Mouse (Mus musculus) heart, postnatal 0 days (tissue): ENCODE measurements around the gene Mum1l1. TPM values are rescaled to one million over a fixed set of nuclear protein-coding genes. Genes with fewer than 3 reads are reported as not detected.

Experiments
- ATAC-seq: fragments of 200-750 bp; cut with Nextera tagmentation; 2 replicates; pipeline ENCODE4 v1.8.0; 2017; ENCODE audit warnings: low read depth, moderate number of reproducible peaks, moderate library complexity; ENCODE audit not compliant: insufficient read depth
- DNase-seq: peaks from one replicate; pipeline ENCODE4 v3.0.0-alpha.2; 2016; ENCODE audit warnings: low spot score
- H3K27ac ChIP-seq: fragments of 300-500 bp; sonication (generic); 2 replicates; pipeline ENCODE4 v1.5.1; 2014; ENCODE audit warnings: low read depth, mild to moderate bottlenecking
- H3K27me3 ChIP-seq: fragments of 300-500 bp; sonication (generic); 2 replicates; pipeline ENCODE4 v1.6.1; 2014; ENCODE audit warnings: low read length, mixed read lengths; ENCODE audit not compliant: control insufficient read depth, insufficient read depth
- H3K36me3 ChIP-seq: fragments of 300-500 bp; sonication (generic); replicated peaks from 2 replicates; pipeline ENCODE4 v1.6.1; 2014; ENCODE audit warnings: low read length, mixed read lengths; ENCODE audit not compliant: control insufficient read depth, insufficient read depth
- H3K4me1 ChIP-seq: fragments of 300-500 bp; sonication (generic); 2 replicates; pipeline ENCODE4 v1.6.1; 2014; ENCODE audit warnings: antibody characterized with exemption; ENCODE audit not compliant: control insufficient read depth, insufficient read depth
- H3K4me2 ChIP-seq: fragments of 300-500 bp; sonication (generic); 2 replicates; pipeline ENCODE4 v1.6.1; 2014; ENCODE audit warnings: low read depth, mild to moderate bottlenecking, low read length, moderate library complexity
- H3K4me3 ChIP-seq: fragments of 300-500 bp; sonication (generic); 2 replicates; pipeline ENCODE4 v1.5.1; 2014; ENCODE audit warnings: low read depth, low read length
- H3K9ac ChIP-seq: fragments of 300-500 bp; sonication (generic); replicated peaks from 2 replicates; pipeline ENCODE4 v1.6.1; 2014; ENCODE audit warnings: low read depth, low read length, mixed read lengths
- H3K9me3 ChIP-seq: fragments of 300-500 bp; sonication (generic); replicated peaks from 2 replicates; pipeline ENCODE4 v1.6.1; 2016; ENCODE audit warnings: low read length; ENCODE audit not compliant: control insufficient read depth
- CTCF ChIP-seq: IDR thresholded peaks from 2 replicates; pipeline ENCODE4 v1.5.1; 2016; ENCODE audit warnings: antibody characterized with exemption, control low read depth, low read depth
- EP300 ChIP-seq: IDR thresholded peaks from 2 replicates; pipeline ENCODE4 v1.6.1; 2016; ENCODE audit warnings: antibody characterized with exemption, low read depth
- WGBS: fragments of 180-500 bp; shearing (Covaris S2); extraction: QIAGEN DNeasy Blood & Tissue Kit; methylation state at CpG from one replicate; pipeline ENCODE4 v1.1.7; 2014; 5-methylcytosine and 5-hydroxymethylcytosine counted together
- polyA plus RNA-seq: library from polyadenylated mRNA; unstranded; fragments of >200 nt; fragmentation: Nextera tagmentation; extraction: Ambion mirVana; gene quantifications from 2 replicates; pipeline ENCODE4 v1.2.1, GENCODE M21; 2015
- total RNA-seq: library from RNA; depleted of rRNA; stranded (reverse); fragments of >200 nt; gene quantifications from 2 replicates; pipeline ENCODE4 v1.2.3, GENCODE M21; 2014; ENCODE audit warnings: low replicate concordance; rRNA removed

The Mum1l1 gene
- total and polyA plus RNA-seq, 2 experiments from 2014 or later: 8.4 to 16.0 TPM

- DNase-seq (no peak), ATAC-seq (no peak)
- TF ChIP-seq CTCF (no peak), EP300 (no peak)
- no peak overlapping the region for H3K4me3 ChIP-seq
- H3K27me3 ChIP-seq: no peaks in the 10 kb centered on the region
- WGBS: 23% methylated on average over 4 of the region's 4 CpGs
- H3K4me1 ChIP-seq: peaks cover 2% of the 10 kb centered on the region; the same call in 1 of the 2 replicates
- H3K9ac ChIP-seq: no peak overlapping the region
- no peak overlapping the region for H3K27ac ChIP-seq
- H3K4me2 ChIP-seq: no peak overlapping the region
- H3K36me3 ChIP-seq: no peaks in the 10 kb centered on the region
- H3K9me3 ChIP-seq: no peaks in the 10 kb centered on the region
Measured at GRCm38 (mm10) chrX:139220830-139221229, 11.0 kb downstream of the Mum1l1 start.

- peaks cover 2% of the 10 kb centered on the region; the same call in 1 of the 2 replicates for H3K4me1 ChIP-seq
- no peaks in the 10 kb centered on the region for H3K27me3 ChIP-seq
- TF ChIP-seq CTCF (no peak), EP300 (no peak)
- no peak overlapping the region for H3K4me3 ChIP-seq
- no peak overlapping the region for H3K27ac ChIP-seq
- H3K9ac ChIP-seq: no peak overlapping the region
- no peak overlapping the region for H3K4me2 ChIP-seq
- no peak for ATAC-seq
- H3K9me3 ChIP-seq: no peaks in the 10 kb centered on the region
- WGBS: 53% methylated on average over 3 of the region's 3 CpGs
- no peak for DNase-seq
- no peaks in the 10 kb centered on the region for H3K36me3 ChIP-seq
Measured at GRCm38 (mm10) chrX:139221893-139222292, 12.1 kb downstream of the Mum1l1 start.

DNA sequence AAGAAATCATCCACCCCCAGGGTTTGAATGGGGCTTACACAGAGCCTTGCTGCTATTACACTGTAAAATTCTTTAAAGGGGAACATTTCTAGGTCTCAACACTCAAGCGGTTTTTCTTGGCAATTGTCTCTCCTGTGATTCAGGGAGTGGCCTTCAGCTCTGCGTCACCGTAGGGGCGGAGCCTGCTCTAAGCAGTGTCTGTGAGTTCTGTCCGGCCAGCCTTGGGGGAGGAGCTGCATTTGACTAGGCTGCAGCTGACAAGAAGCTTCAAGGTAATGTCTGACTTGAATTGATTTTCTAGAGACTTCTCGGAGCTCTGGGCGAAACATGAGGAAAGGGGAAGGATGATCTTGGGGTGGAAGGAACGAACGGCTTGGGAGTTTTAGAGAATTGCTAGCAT lies 21.3 kb downstream of the Mum1l1 start:
- peak; percentile 88 for ATAC-seq

DNA sequence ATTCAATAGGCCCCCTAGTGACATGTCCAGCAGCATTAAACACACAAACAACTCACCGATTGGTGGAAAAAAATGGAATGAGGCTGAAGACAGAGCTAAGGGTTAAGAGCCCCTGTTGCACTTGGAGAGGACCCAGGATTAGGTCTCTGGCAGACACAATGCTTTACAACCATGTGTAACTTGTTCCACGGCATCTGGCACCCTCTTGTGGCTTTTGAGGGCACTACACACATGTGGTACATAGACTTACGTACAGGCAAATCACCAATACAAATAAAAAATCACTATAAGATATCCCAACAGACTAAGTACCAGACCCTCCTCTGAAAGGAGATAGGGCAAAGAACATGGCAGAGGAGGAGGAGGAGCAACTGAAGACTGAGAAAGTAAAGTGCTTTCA lies 37.5 kb downstream of the Mum1l1 start:
- Histone ChIP-seq H3K9ac (no peak overlapping the region), H3K4me2 (no peak overlapping the region), H3K27me3 (no peaks in the 10 kb centered on the region), H3K27ac (no peak overlapping the region), H3K36me3 (no peaks in the 10 kb centered on the region), H3K4me3 (no peak overlapping the region), H3K4me1 (no peaks in the 10 kb centered on the region), H3K9me3 (no peaks in the 10 kb centered on the region)
- WGBS: 83% methylated on average over 3 of the region's 3 CpGs
- DNase-seq (no peak), ATAC-seq (no peak)
- TF ChIP-seq EP300: no peak
- TF ChIP-seq CTCF: peak; percentile 32; the same call in 1 of the 2 replicates

More for the DNA sequence above, 21.3 kb downstream of the Mum1l1 start:
- Histone ChIP-seq H3K27me3 (no peaks in the 10 kb centered on the region), H3K36me3 (0 out of 2 replicates have a peak, but pooled peaks cover 5% of the 10 kb centered on the region), H3K9me3 (no peaks in the 10 kb centered on the region), H3K4me2 (peak overlapping the region; percentile 37), H3K9ac (no peak overlapping the region), H3K4me3 (peak overlapping the region; percentile 9; the same call in 1 of the 2 replicates), H3K27ac (no peak overlapping the region), H3K4me1 (no peaks in the 10 kb centered on the region)
- TF ChIP-seq CTCF: no peak
- TF ChIP-seq EP300: no peak
- 42% methylated on average over 9 of the region's 9 CpGs for WGBS
- peak; percentile 77 for DNase-seq

DNA sequence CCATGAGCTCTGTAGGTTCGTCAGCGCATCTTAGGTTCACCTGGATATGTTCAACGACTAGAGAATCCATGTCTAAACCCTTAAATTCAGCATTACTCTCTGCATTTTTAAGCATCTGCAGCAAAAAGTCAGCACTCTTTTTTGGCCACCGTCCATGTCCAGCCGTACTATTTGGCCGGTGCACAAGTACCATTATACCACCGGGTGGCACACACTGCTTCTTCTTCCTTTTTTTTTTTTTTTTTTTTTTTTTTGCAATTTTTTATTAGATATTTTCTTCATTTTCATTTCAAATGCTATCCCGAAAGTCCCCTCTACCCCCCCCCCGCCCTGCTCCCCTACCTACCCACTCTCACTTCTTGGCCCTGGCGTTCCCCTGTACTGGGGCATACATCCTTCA lies 47.2 kb downstream of the Mum1l1 start:
- Histone ChIP-seq H3K27me3 (no peaks in the 10 kb centered on the region), H3K27ac (no peak overlapping the region), H3K4me3 (no peak overlapping the region), H3K4me1 (no peaks in the 10 kb centered on the region), H3K9me3 (no peaks in the 10 kb centered on the region), H3K36me3 (no peaks in the 10 kb centered on the region), H3K9ac (no peak overlapping the region), H3K4me2 (no peak overlapping the region)
- DNase-seq (no peak), ATAC-seq (no peak)
- TF ChIP-seq CTCF (no peak), EP300 (no peak)
- 81% methylated on average over 10 of the region's 10 CpGs for WGBS

- TF ChIP-seq EP300: no peak
- no peak for TF ChIP-seq CTCF
- Histone ChIP-seq H3K4me1 (no peaks in the 10 kb centered on the region), H3K27me3 (no peaks in the 10 kb centered on the region), H3K9me3 (no peaks in the 10 kb centered on the region), H3K36me3 (no peaks in the 10 kb centered on the region), H3K4me3 (no peak overlapping the region), H3K4me2 (no peak overlapping the region), H3K27ac (no peak overlapping the region), H3K9ac (no peak overlapping the region)
- DNase-seq: no peak
- 73% methylated on average over 4 of the region's 4 CpGs for WGBS
- no peak for ATAC-seq
Measured at GRCm38 (mm10) chrX:139281966-139282365, 72.1 kb downstream of the Mum1l1 start.

Other genes with a start within 250 kb of the Mum1l1 start
- not detected in 2 replicates for gene Serpina7, start 124.8 kb upstream of the Mum1l1 start, total RNA-seq
- not detected in 2 replicates for gene Serpina7, start 124.8 kb upstream of the Mum1l1 start, polyA plus RNA-seq
- not detected in 2 replicates for gene 4930513O06Rik, start 123.8 kb upstream of the Mum1l1 start, total RNA-seq
- gene 4930513O06Rik, start 123.8 kb upstream of the Mum1l1 start, polyA plus RNA-seq: not detected in 2 replicates
- not detected in 2 replicates for gene 4933428M09Rik, start 30.8 kb upstream of the Mum1l1 start, total RNA-seq
- gene 4933428M09Rik, start 30.8 kb upstream of the Mum1l1 start, polyA plus RNA-seq: not detected in 2 replicates
- gene Trap1a, start 123.6 kb downstream of the Mum1l1 start, total RNA-seq: not detected in 2 replicates
- gene Trap1a, start 123.6 kb downstream of the Mum1l1 start, polyA plus RNA-seq: not detected in 2 replicates